Mouse (Mus musculus) olfactory bulb, adult 2 months (tissue): Measurements from ENCODE around the gene Arhgef3.

ENCODE experiments used
- CTCF ChIP-seq: fragments of 200-500 bp; IDR thresholded peaks from 2 replicates; pipeline ENCODE4 v1.5.1; 2012; ENCODE audit warnings: low read depth, mild to moderate bottlenecking, low read length, moderate library complexity; ENCODE audit not compliant: insufficient read depth
- POLR2A ChIP-seq: fragments of 200-500 bp; IDR thresholded peaks from 2 replicates; pipeline ENCODE4 v1.6.1; 2012; ENCODE audit warnings: mild to moderate bottlenecking, low read depth, low read length, moderate library complexity; ENCODE audit not compliant: insufficient read depth

DNA sequence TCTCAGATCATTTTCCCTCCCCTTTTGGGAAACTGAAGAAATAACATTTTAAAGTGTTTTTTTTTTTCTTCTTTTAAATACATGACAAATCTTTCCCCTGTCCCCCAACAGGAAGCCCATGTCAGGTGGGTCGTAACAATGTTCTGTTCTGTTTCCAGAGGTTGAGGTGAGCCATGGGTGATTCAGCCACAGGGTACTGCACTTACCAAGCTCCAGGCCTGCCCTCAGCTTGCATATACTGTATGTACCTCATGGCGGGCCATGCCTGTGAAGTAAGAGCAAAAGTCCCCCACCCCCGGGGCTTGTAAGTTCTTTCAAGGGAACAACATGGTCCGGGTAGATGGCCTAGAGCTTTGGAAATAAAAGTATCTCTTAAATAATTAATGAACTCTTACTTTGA, 188.6 kb downstream of the Arhgef3 start:
- TF ChIP-seq CTCF (no peak), POLR2A (no peak)
